Mouse (Mus musculus): ENCODE data around the gene Rpn2.

- TF ChIP-seq POLR2A (IDR thresholded peaks at IDR 0.05; ENCODE audit: borderline replicate concordance, control insufficient read depth, low read depth, low read length) = no peak
- TF ChIP-seq CTCF (IDR thresholded peaks at IDR 0.05; ENCODE audit: control insufficient read depth, insufficient read depth, low read length) = no peak
Observed at GRCm38 (mm10) chr2:157317220-157317619, 38.4 kb downstream of the Rpn2 start.

Data from bone marrow, adult 2 months (tissue).